Mouse (Mus musculus): Measurements from ENCODE around the gene Chn1. TPM values are rescaled to one million over a fixed set of nuclear protein-coding genes. Genes with fewer than 3 reads are reported as not detected.

Gene Chn1
- total and polyA plus RNA-seq, 3 experiments = 0.30 to 1.2 (median 0.60) TPM

GRCm38 (mm10) chr2:73580720-73581119, 194.4 kb downstream of the Chn1 start:
- Histone ChIP-seq H3K36me3 (replicated peaks) (no peaks in the 10 kb centered on the region), H3K4me3 (ENCODE audit: low read depth, low read length) (no peak overlapping the region), H3K9me3 (replicated peaks) (no peaks in the 10 kb centered on the region), H3K27me3 (ENCODE audit: insufficient read depth, low read length) (peaks cover 19% of the 10 kb centered on the region), H3K4me1 (ENCODE audit: insufficient read depth, low read depth, low read length) (no peaks in the 10 kb centered on the region)
- TF ChIP-seq TAL1 (conservative IDR thresholded peaks at IDR 0.05; ENCODE audit: low read depth, low read length) (no peak), POLR2AphosphoS5 (IDR thresholded peaks at IDR 0.05; ENCODE audit: insufficient replicate concordance, low read depth, low read length) (no peak)
- no peak for DNase-seq (ENCODE audit: low spot score)
- ATAC-seq (ENCODE audit: extremely low read depth, insufficient number of reproducible peaks, low FRiP score, poor library complexity, severe bottlenecking) = no peak

GRCm38 (mm10) chr2:73580166-73580565, 195.0 kb downstream of the Chn1 start, which contains the start of gene Chrna1:
Gene Chrna1 (minus strand): TSS chr2:73580338.
- TF ChIP-seq POLR2AphosphoS5 (IDR thresholded peaks at IDR 0.05; ENCODE audit: insufficient replicate concordance, low read depth, low read length) = no peak
- no peak for TF ChIP-seq TAL1 (conservative IDR thresholded peaks at IDR 0.05; ENCODE audit: low read depth, low read length)
- no peak for TF ChIP-seq CTCF (IDR thresholded peaks at IDR 0.05; ENCODE audit: low read depth, low read length)
- TF ChIP-seq GATA1 (IDR thresholded peaks at IDR 0.05; ENCODE audit: borderline replicate concordance, low read length) = no peak
- no peak for TF ChIP-seq GATA2 (IDR thresholded peaks at IDR 0.05; ENCODE audit: borderline replicate concordance, low read depth, low read length)
- no peak for DNase-seq (ENCODE audit: low spot score)
- H3K4me3 ChIP-seq (ENCODE audit: low read depth, low read length) = no peak within 1 kb of the TSS
- peaks cover 19% of the 10 kb centered on the region for H3K27me3 ChIP-seq (ENCODE audit: insufficient read depth, low read length)
- no peaks in the 10 kb centered on the region for H3K4me1 ChIP-seq (ENCODE audit: insufficient read depth, low read depth, low read length)
- ATAC-seq (ENCODE audit: extremely low read depth, insufficient number of reproducible peaks, low FRiP score, poor library complexity, severe bottlenecking) = no peak
- no peaks in the 10 kb centered on the region for H3K9me3 ChIP-seq (replicated peaks)
- H3K36me3 ChIP-seq (replicated peaks) = no peaks in the 10 kb centered on the region

- H3K4me1 ChIP-seq (ENCODE audit: insufficient read depth, low read depth, low read length) = no peaks in the 10 kb centered on the region
- TF ChIP-seq GATA1 (IDR thresholded peaks at IDR 0.05; ENCODE audit: borderline replicate concordance, low read length) (no peak), POLR2AphosphoS5 (IDR thresholded peaks at IDR 0.05; ENCODE audit: insufficient replicate concordance, low read depth, low read length) (no peak), TAL1 (conservative IDR thresholded peaks at IDR 0.05; ENCODE audit: low read depth, low read length) (no peak), CTCF (IDR thresholded peaks at IDR 0.05; ENCODE audit: low read depth, low read length) (no peak), GATA2 (IDR thresholded peaks at IDR 0.05; ENCODE audit: borderline replicate concordance, low read depth, low read length) (no peak)
- no peak overlapping the region for H3K4me3 ChIP-seq (ENCODE audit: low read depth, low read length)
- no peaks in the 10 kb centered on the region for H3K36me3 ChIP-seq (replicated peaks)
- DNase-seq (ENCODE audit: low spot score) (no peak), ATAC-seq (ENCODE audit: extremely low read depth, insufficient number of reproducible peaks, low FRiP score, poor library complexity, severe bottlenecking) (no peak)
- H3K9me3 ChIP-seq (replicated peaks) = no peaks in the 10 kb centered on the region
- peaks cover 19% of the 10 kb centered on the region for H3K27me3 ChIP-seq (ENCODE audit: insufficient read depth, low read length)
These were observed 196.0 kb downstream of the Chn1 start for GRCm38 (mm10) chr2:73579168-73579567.

- Histone ChIP-seq H3K27me3 (ENCODE audit: insufficient read depth, low read length) (peaks cover 5% of the 10 kb centered on the region; the same call in 1 of the 2 replicates), H3K36me3 (replicated peaks) (no peaks in the 10 kb centered on the region), H3K4me3 (ENCODE audit: low read depth, low read length) (no peak overlapping the region), H3K4me1 (ENCODE audit: insufficient read depth, low read depth, low read length) (no peaks in the 10 kb centered on the region), H3K9me3 (replicated peaks) (no peaks in the 10 kb centered on the region)
- DNase-seq (ENCODE audit: low spot score) (no peak), ATAC-seq (ENCODE audit: extremely low read depth, insufficient number of reproducible peaks, low FRiP score, poor library complexity, severe bottlenecking) (no peak)
- TF ChIP-seq POLR2AphosphoS5 (IDR thresholded peaks at IDR 0.05; ENCODE audit: insufficient replicate concordance, low read depth, low read length) (no peak), GATA1 (IDR thresholded peaks at IDR 0.05; ENCODE audit: borderline replicate concordance, low read length) (no peak), GATA2 (IDR thresholded peaks at IDR 0.05; ENCODE audit: borderline replicate concordance, low read depth, low read length) (no peak), CTCF (IDR thresholded peaks at IDR 0.05; ENCODE audit: low read depth, low read length) (no peak), TAL1 (conservative IDR thresholded peaks at IDR 0.05; ENCODE audit: low read depth, low read length) (no peak)
These were observed 200.7 kb downstream of the Chn1 start for GRCm38 (mm10) chr2:73574418-73574817.

- Histone ChIP-seq H3K4me1 (ENCODE audit: insufficient read depth, low read depth, low read length) (no peaks in the 10 kb centered on the region), H3K9me3 (replicated peaks) (no peaks in the 10 kb centered on the region), H3K27me3 (ENCODE audit: insufficient read depth, low read length) (peaks cover 3% of the 10 kb centered on the region; the same call in 1 of the 2 replicates), H3K36me3 (replicated peaks) (no peaks in the 10 kb centered on the region), H3K4me3 (ENCODE audit: low read depth, low read length) (no peak overlapping the region)
- no peak for TF ChIP-seq TAL1 (conservative IDR thresholded peaks at IDR 0.05; ENCODE audit: low read depth, low read length)
- TF ChIP-seq CTCF (IDR thresholded peaks at IDR 0.05; ENCODE audit: low read depth, low read length) = no peak
- TF ChIP-seq GATA1 (IDR thresholded peaks at IDR 0.05; ENCODE audit: borderline replicate concordance, low read length) = no peak
- TF ChIP-seq GATA2 (IDR thresholded peaks at IDR 0.05; ENCODE audit: borderline replicate concordance, low read depth, low read length) = no peak
- no peak for TF ChIP-seq POLR2AphosphoS5 (IDR thresholded peaks at IDR 0.05; ENCODE audit: insufficient replicate concordance, low read depth, low read length)
- no peak for DNase-seq (ENCODE audit: low spot score)
- no peak for ATAC-seq (ENCODE audit: extremely low read depth, insufficient number of reproducible peaks, low FRiP score, poor library complexity, severe bottlenecking)
These were observed 201.6 kb downstream of the Chn1 start for GRCm38 (mm10) chr2:73573556-73573955.

DNA sequence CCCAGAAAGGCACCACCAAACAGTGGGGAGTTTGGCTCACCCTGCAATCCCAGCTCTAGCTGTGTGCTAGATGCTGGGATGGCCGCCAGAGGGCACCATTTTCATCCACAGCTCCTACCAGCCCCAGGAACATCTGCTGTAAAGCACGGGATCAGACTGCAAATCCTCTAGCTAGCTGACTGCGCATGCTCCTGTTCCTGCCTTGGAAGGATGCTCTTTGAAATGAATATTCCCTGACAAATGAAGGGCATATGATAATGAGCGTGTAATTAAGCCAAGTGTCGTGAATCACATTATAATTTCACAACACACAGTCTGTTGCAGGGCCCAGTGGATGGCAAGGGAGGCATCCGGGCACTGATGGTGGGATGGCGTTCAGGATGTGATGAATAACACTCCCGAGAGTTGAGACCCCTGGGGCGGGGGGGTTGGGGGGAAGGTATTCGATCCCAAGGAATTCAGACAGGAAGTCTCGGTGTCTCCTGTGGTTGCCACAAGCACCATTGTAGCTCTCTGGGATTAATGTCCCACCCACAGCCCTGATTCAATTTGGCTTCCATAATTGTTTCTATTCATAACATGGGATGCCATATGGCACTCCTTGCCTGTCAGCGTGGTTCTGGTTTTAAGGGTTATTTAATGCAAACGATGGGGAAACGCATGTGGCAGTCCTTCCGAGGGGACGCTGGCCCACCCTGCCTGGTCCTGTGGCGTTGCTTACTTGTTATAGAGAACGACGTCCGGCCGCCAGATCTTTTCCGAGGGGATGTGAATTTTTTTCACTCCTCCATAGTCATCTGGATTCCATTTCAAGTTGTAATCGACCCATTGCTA, 202.4 kb downstream of the Chn1 start:
- no peak for ATAC-seq (ENCODE audit: extremely low read depth, insufficient number of reproducible peaks, low FRiP score, poor library complexity, severe bottlenecking)
- Histone ChIP-seq H3K4me1 (ENCODE audit: insufficient read depth, low read depth, low read length) (no peaks in the 10 kb centered on the region), H3K9me3 (replicated peaks) (no peaks in the 10 kb centered on the region), H3K4me3 (ENCODE audit: low read depth, low read length) (no peak overlapping the region), H3K36me3 (replicated peaks) (no peaks in the 10 kb centered on the region), H3K27me3 (ENCODE audit: insufficient read depth, low read length) (peaks cover 3% of the 10 kb centered on the region; the same call in 1 of the 2 replicates)
- DNase-seq (ENCODE audit: low spot score) = peak; percentile 31
- peak; percentile 76 for TF ChIP-seq CTCF (IDR thresholded peaks at IDR 0.05; ENCODE audit: low read depth, low read length)
- TF ChIP-seq GATA1 (IDR thresholded peaks at IDR 0.05; ENCODE audit: borderline replicate concordance, low read length) = no peak
